Mouse (Mus musculus): ENCODE data around the gene Fto. TPM values are rescaled to one million over a fixed set of nuclear protein-coding genes. Genes with fewer than 3 reads are reported as not detected.

The Fto gene
- polyA plus RNA-seq, 1 experiment from 2014 or later: 110 TPM

- no peak for ATAC-seq (ENCODE audit: low FRiP score)
- no peak for DNase-seq (ENCODE audit: low spot score, missing footprints)
- H3K9me3 ChIP-seq (ENCODE audit: control insufficient read depth, low read length): no peaks in the 10 kb centered on the region
- H3K4me1 ChIP-seq (ENCODE audit: control insufficient read depth, insufficient read depth, low read length): peaks cover 21% of the 10 kb centered on the region
- peaks cover 2% of the 10 kb centered on the region; the same call in 1 of the 2 replicates for H3K27me3 ChIP-seq (ENCODE audit: control insufficient read depth, insufficient read depth, low read length)
- no peak overlapping the region for H3K9ac ChIP-seq (ENCODE audit: low read length)
- H3K27ac ChIP-seq (ENCODE audit: low read depth, low read length): no peak overlapping the region
- WGBS: 84% methylated on average over 9 of the region's 9 CpGs
- no peaks in the 10 kb centered on the region for H3K36me3 ChIP-seq (ENCODE audit: control insufficient read depth, insufficient read depth, low read length)
- no peak overlapping the region for H3K4me3 ChIP-seq (ENCODE audit: low read depth, low read length)
- H3K4me2 ChIP-seq: no peak overlapping the region
Measured at GRCm38 (mm10) chr8:91359511-91359910, 46.2 kb downstream of the Fto start.

- no peaks in the 10 kb centered on the region for H3K36me3 ChIP-seq (ENCODE audit: control insufficient read depth, insufficient read depth, low read length)
- no peak overlapping the region for H3K9ac ChIP-seq (ENCODE audit: low read length)
- 94% methylated on average over 10 of the region's 10 CpGs for WGBS
- H3K27me3 ChIP-seq (ENCODE audit: control insufficient read depth, insufficient read depth, low read length): peaks cover 2% of the 10 kb centered on the region; the same call in 1 of the 2 replicates
- H3K4me1 ChIP-seq (ENCODE audit: control insufficient read depth, insufficient read depth, low read length): peaks cover 23% of the 10 kb centered on the region
- ATAC-seq (ENCODE audit: low FRiP score) (no peak), DNase-seq (ENCODE audit: low spot score, missing footprints) (no peak)
- no peak overlapping the region for H3K4me3 ChIP-seq (ENCODE audit: low read depth, low read length)
- no peak overlapping the region for H3K27ac ChIP-seq (ENCODE audit: low read depth, low read length)
- H3K4me2 ChIP-seq: no peak overlapping the region
- no peaks in the 10 kb centered on the region for H3K9me3 ChIP-seq (ENCODE audit: control insufficient read depth, low read length)
Measured at GRCm38 (mm10) chr8:91360644-91361357, 47.5 kb downstream of the Fto start.

GRCm38 (mm10) chr8:91363272-91363860, 50.0 kb downstream of the Fto start:
- Histone ChIP-seq H3K9me3 (ENCODE audit: control insufficient read depth, low read length) (no peaks in the 10 kb centered on the region), H3K27me3 (ENCODE audit: control insufficient read depth, insufficient read depth, low read length) (peaks cover 6% of the 10 kb centered on the region; the same call in 1 of the 2 replicates), H3K9ac (ENCODE audit: low read length) (no peak overlapping the region), H3K27ac (ENCODE audit: low read depth, low read length) (no peak overlapping the region), H3K4me3 (ENCODE audit: low read depth, low read length) (no peak overlapping the region), H3K4me1 (ENCODE audit: control insufficient read depth, insufficient read depth, low read length) (peaks cover 20% of the 10 kb centered on the region), H3K36me3 (ENCODE audit: control insufficient read depth, insufficient read depth, low read length) (no peaks in the 10 kb centered on the region), H3K4me2 (no peak overlapping the region)
- DNase-seq (ENCODE audit: low spot score, missing footprints) (no peak), ATAC-seq (ENCODE audit: low FRiP score) (no peak)
- 85% methylated on average over 10 of the region's 10 CpGs for WGBS

- Histone ChIP-seq H3K4me1 (ENCODE audit: control insufficient read depth, insufficient read depth, low read length) (peaks cover 20% of the 10 kb centered on the region), H3K9me3 (ENCODE audit: control insufficient read depth, low read length) (no peaks in the 10 kb centered on the region), H3K27ac (ENCODE audit: low read depth, low read length) (no peak overlapping the region), H3K4me3 (ENCODE audit: low read depth, low read length) (no peak overlapping the region), H3K9ac (ENCODE audit: low read length) (no peak overlapping the region), H3K36me3 (ENCODE audit: control insufficient read depth, insufficient read depth, low read length) (no peaks in the 10 kb centered on the region), H3K4me2 (no peak overlapping the region), H3K27me3 (ENCODE audit: control insufficient read depth, insufficient read depth, low read length) (peaks cover 6% of the 10 kb centered on the region; the same call in 1 of the 2 replicates)
- ATAC-seq (ENCODE audit: low FRiP score): no peak
- DNase-seq (ENCODE audit: low spot score, missing footprints): no peak
- 76% methylated on average over 6 of the region's 6 CpGs for WGBS
Measured at GRCm38 (mm10) chr8:91364216-91364615, 50.9 kb downstream of the Fto start.

GRCm38 (mm10) chr8:91365804-91366203, 52.5 kb downstream of the Fto start:
- H3K9ac ChIP-seq (ENCODE audit: low read length): no peak overlapping the region
- peak overlapping the region; percentile 45; the same call in 1 of the 2 replicates for H3K27ac ChIP-seq (ENCODE audit: low read depth, low read length)
- no peaks in the 10 kb centered on the region for H3K36me3 ChIP-seq (ENCODE audit: control insufficient read depth, insufficient read depth, low read length)
- no peaks in the 10 kb centered on the region for H3K9me3 ChIP-seq (ENCODE audit: control insufficient read depth, low read length)
- ATAC-seq (ENCODE audit: low FRiP score) (peak; percentile 82), DNase-seq (ENCODE audit: low spot score, missing footprints) (no peak)
- H3K4me2 ChIP-seq: no peak overlapping the region; the same call in 1 of the 2 replicates
- no peak overlapping the region for H3K4me3 ChIP-seq (ENCODE audit: low read depth, low read length)
- H3K4me1 ChIP-seq (ENCODE audit: control insufficient read depth, insufficient read depth, low read length): peaks cover 24% of the 10 kb centered on the region
- peaks cover 6% of the 10 kb centered on the region; the same call in 1 of the 2 replicates for H3K27me3 ChIP-seq (ENCODE audit: control insufficient read depth, insufficient read depth, low read length)

GRCm38 (mm10) chr8:91370899-91371298, 57.6 kb downstream of the Fto start:
- no peak overlapping the region for H3K4me2 ChIP-seq
- H3K4me1 ChIP-seq (ENCODE audit: control insufficient read depth, insufficient read depth, low read length): peaks cover 34% of the 10 kb centered on the region

GRCm38 (mm10) chr8:91371995-91372394, 58.7 kb downstream of the Fto start:
- Histone ChIP-seq H3K27me3 (ENCODE audit: control insufficient read depth, insufficient read depth, low read length) (peaks cover 9% of the 10 kb centered on the region; the same call in 1 of the 2 replicates), H3K4me1 (ENCODE audit: control insufficient read depth, insufficient read depth, low read length) (peaks cover 40% of the 10 kb centered on the region)
- ATAC-seq (ENCODE audit: low FRiP score): no peak

More at GRCm38 (mm10) chr8:91370899-91371298, 57.6 kb downstream of the Fto start:
- 68% methylated on average over 12 of the region's 12 CpGs for WGBS
- Histone ChIP-seq H3K36me3 (ENCODE audit: control insufficient read depth, insufficient read depth, low read length) (no peaks in the 10 kb centered on the region; the same call in 1 of the 2 replicates), H3K9me3 (ENCODE audit: control insufficient read depth, low read length) (no peaks in the 10 kb centered on the region), H3K9ac (ENCODE audit: low read length) (no peak overlapping the region), H3K27me3 (ENCODE audit: control insufficient read depth, insufficient read depth, low read length) (peaks cover 9% of the 10 kb centered on the region; the same call in 1 of the 2 replicates), H3K4me3 (ENCODE audit: low read depth, low read length) (no peak overlapping the region), H3K27ac (ENCODE audit: low read depth, low read length) (no peak overlapping the region)
- ATAC-seq (ENCODE audit: low FRiP score) (no peak), DNase-seq (ENCODE audit: low spot score, missing footprints) (no peak)

GRCm38 (mm10) chr8:91372780-91373577, 59.7 kb downstream of the Fto start:
- H3K27me3 ChIP-seq (ENCODE audit: control insufficient read depth, insufficient read depth, low read length): peaks cover 11% of the 10 kb centered on the region; the same call in 1 of the 2 replicates
- no peak overlapping the region for H3K4me3 ChIP-seq (ENCODE audit: low read depth, low read length)
- H3K36me3 ChIP-seq (ENCODE audit: control insufficient read depth, insufficient read depth, low read length): no peaks in the 10 kb centered on the region; the same call in 1 of the 2 replicates
- H3K27ac ChIP-seq (ENCODE audit: low read depth, low read length): no peak overlapping the region
- 49% methylated on average over 9 of the region's 9 CpGs for WGBS
- no peak for DNase-seq (ENCODE audit: low spot score, missing footprints)
- H3K9ac ChIP-seq (ENCODE audit: low read length): no peak overlapping the region
- H3K4me1 ChIP-seq (ENCODE audit: control insufficient read depth, insufficient read depth, low read length): peaks cover 47% of the 10 kb centered on the region
- H3K9me3 ChIP-seq (ENCODE audit: control insufficient read depth, low read length): no peaks in the 10 kb centered on the region
- 0 out of 2 replicates have a peak, but pooled peaks have one; percentile 55 for ATAC-seq (ENCODE audit: low FRiP score)
- H3K4me2 ChIP-seq: no peak overlapping the region

More at GRCm38 (mm10) chr8:91371995-91372394, 58.7 kb downstream of the Fto start:
- no peak overlapping the region for H3K4me2 ChIP-seq
- no peak overlapping the region for H3K4me3 ChIP-seq (ENCODE audit: low read depth, low read length)
- no peaks in the 10 kb centered on the region for H3K9me3 ChIP-seq (ENCODE audit: control insufficient read depth, low read length)
- H3K27ac ChIP-seq (ENCODE audit: low read depth, low read length): no peak overlapping the region
- no peak overlapping the region for H3K9ac ChIP-seq (ENCODE audit: low read length)
- DNase-seq (ENCODE audit: low spot score, missing footprints): no peak
- no peaks in the 10 kb centered on the region; the same call in 1 of the 2 replicates for H3K36me3 ChIP-seq (ENCODE audit: control insufficient read depth, insufficient read depth, low read length)
- WGBS: 63% methylated on average over 4 of the region's 4 CpGs
